Mouse (Mus musculus) kidney, postnatal 0 days (tissue): Measurements from ENCODE around the gene Nacc2. TPM values are rescaled to one million over a fixed set of nuclear protein-coding genes. Genes with fewer than 3 reads are reported as not detected.
A peak's percentile ranks its signal among the peaks of the same experiment; 100 is the strongest.

Experiments used
- ATAC-seq: fragments of 200-750 bp; cut with Nextera tagmentation; replicated peaks from 2 replicates; pipeline ENCODE4 v1.8.0; 2017; ENCODE audit warnings: low read depth, moderate number of reproducible peaks, moderate TSS enrichment, moderate library complexity; ENCODE audit not compliant: low FRiP score
- DNase-seq: peaks from one replicate; pipeline ENCODE4 v3.0.0-alpha.2; 2016; ENCODE audit warnings: low spot score
- H3K27ac ChIP-seq: fragments of 300-500 bp; sonication (generic); 2 replicates; pipeline ENCODE4 v1.5.1; 2014; ENCODE audit warnings: mild to moderate bottlenecking
- H3K27me3 ChIP-seq: fragments of 300-500 bp; sonication (generic); 2 replicates; pipeline ENCODE4 v1.6.1; 2014; ENCODE audit warnings: low read length, mixed read lengths; ENCODE audit not compliant: insufficient read depth
- H3K36me3 ChIP-seq: fragments of 300-500 bp; sonication (generic); 2 replicates; pipeline ENCODE4 v1.6.1; 2014; ENCODE audit warnings: low read length, mixed read lengths; ENCODE audit not compliant: insufficient read depth
- H3K4me1 ChIP-seq: fragments of 300-500 bp; sonication (generic); replicated peaks from 2 replicates; pipeline ENCODE4 v1.6.1; 2014; ENCODE audit warnings: antibody characterized with exemption, low read length, mixed read lengths; ENCODE audit not compliant: insufficient read depth
- H3K4me2 ChIP-seq: fragments of 300-500 bp; sonication (generic); 2 replicates; pipeline ENCODE4 v1.6.1; 2014; ENCODE audit warnings: mild to moderate bottlenecking, low read length, moderate library complexity, mixed read lengths
- H3K4me3 ChIP-seq: fragments of 300-500 bp; sonication (generic); replicated peaks from 2 replicates; pipeline ENCODE4 v1.5.1; 2014; ENCODE audit warnings: low read depth, low read length
- H3K9ac ChIP-seq: fragments of 300-500 bp; sonication (generic); 2 replicates; pipeline ENCODE4 v1.6.1; 2014; ENCODE audit warnings: low read depth, low read length
- H3K9me3 ChIP-seq: fragments of 300-500 bp; sonication (generic); replicated peaks from 2 replicates; pipeline ENCODE4 v1.6.1; 2016; ENCODE audit warnings: low read length, inconsistent platforms, mixed read lengths
- CTCF ChIP-seq: IDR thresholded peaks from 2 replicates; pipeline ENCODE4 v1.5.1; 2016; ENCODE audit warnings: antibody characterized with exemption, low read depth, mild to moderate bottlenecking, moderate library complexity
- WGBS: fragments of 180-500 bp; shearing (Covaris S2); extraction: QIAGEN DNeasy Blood & Tissue Kit; methylation state at CpG from one replicate; pipeline ENCODE4 v1.1.7; 2014; 5-methylcytosine and 5-hydroxymethylcytosine counted together
- polyA plus RNA-seq: library from polyadenylated mRNA; unstranded; fragments of >200 nt; fragmentation: Nextera tagmentation; extraction: Ambion mirVana; gene quantifications from 2 replicates; pipeline ENCODE4 v1.2.1, GENCODE M21; 2015

The Nacc2 gene
- polyA plus RNA-seq, 1 experiment from 2014 or later, result 11.3 TPM

DNA sequence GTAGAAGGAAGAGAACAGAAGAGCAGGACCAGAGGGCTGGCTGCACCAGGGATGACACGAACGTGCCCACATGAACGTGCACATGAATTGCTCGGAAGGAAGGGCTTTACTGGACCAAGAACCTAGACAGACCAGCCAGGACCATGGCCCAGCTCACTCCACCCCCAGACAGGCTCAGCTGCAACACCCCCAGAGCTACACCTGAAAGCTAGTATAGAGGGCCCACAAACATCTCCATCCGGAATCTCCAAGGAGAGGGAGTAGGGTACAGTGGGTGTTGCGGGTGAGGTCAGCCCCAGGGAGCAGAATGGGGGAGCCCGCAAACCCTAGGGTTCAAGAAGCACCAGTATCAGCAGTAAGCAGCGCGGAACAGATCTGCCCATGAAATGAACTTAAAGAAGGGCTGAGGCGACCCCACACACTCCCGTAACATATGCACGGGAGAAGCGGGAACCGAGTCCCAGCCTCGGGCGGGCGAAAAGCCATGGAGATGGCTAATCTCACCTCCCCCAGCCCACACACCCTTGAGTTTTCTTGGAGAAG lies 1.4 kb downstream of the Nacc2 start:
- Histone ChIP-seq H3K27ac (no peak overlapping the region), H3K9me3 (no peaks in the 10 kb centered on the region), H3K4me3 (peak overlapping the region; percentile 76), H3K4me1 (peaks cover 28% of the 10 kb centered on the region), H3K27me3 (0 out of 2 replicates have a peak, but pooled peaks cover 3% of the 10 kb centered on the region), H3K4me2 (peak overlapping the region; percentile 98), H3K36me3 (no peaks in the 10 kb centered on the region), H3K9ac (peak overlapping the region; percentile 74; the same call in 1 of the 2 replicates)
- DNase-seq (no peak), ATAC-seq (no peak; the same call in 1 of the 2 replicates)
- 24% methylated on average over 17 of the region's 17 CpGs for WGBS
- no peak for TF ChIP-seq CTCF

DNA sequence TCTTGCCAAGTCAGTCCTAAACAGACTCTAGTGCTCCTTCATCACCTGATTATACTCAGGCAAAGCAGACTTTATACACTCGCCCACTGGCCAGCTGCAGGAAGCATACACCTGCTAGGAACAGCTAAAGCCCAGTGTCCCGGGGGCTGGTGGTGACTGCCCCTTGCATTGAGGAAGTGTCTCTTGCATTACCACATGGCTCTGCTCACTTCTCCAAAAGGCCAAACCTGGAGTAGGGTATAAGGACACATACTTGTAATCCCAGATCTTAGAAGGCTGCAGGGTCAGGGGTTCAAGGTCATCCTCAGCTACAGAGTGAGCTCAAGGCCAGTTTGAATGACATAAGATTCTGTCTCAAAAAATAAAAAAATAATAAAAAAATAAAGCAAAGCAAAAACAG lies 3.4 kb downstream of the Nacc2 start:
- H3K4me2 ChIP-seq, result no peak overlapping the region
- no peak for TF ChIP-seq CTCF
- H3K9me3 ChIP-seq, result no peaks in the 10 kb centered on the region
- no peak for ATAC-seq
- H3K9ac ChIP-seq, result no peak overlapping the region
- 0 out of 2 replicates have a peak, but pooled peaks cover 3% of the 10 kb centered on the region for H3K27me3 ChIP-seq
- WGBS, result 73% methylated on average over 2 of the region's 2 CpGs
- no peaks in the 10 kb centered on the region for H3K36me3 ChIP-seq
- peaks cover 28% of the 10 kb centered on the region for H3K4me1 ChIP-seq
- DNase-seq, result no peak
- H3K4me3 ChIP-seq, result no peak overlapping the region
- peak overlapping the region; percentile 75; the same call in 1 of the 2 replicates for H3K27ac ChIP-seq

DNA sequence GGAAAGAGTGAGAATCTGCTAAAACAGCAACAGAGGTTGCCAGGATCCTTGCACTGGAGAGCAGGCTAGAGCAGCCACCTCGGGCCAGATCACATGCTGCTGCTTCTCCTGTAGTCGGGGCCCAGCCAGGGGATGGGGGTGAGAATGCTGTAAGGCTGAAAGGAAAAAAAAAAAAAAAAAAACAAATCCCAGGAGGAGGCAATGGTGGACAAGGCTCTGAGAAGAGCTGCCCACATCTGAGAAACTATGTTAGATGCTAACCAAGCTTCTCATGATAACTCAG lies 3.8 kb downstream of the Nacc2 start:
- Histone ChIP-seq H3K9me3 (no peaks in the 10 kb centered on the region), H3K9ac (0 out of 2 replicates have a peak overlapping the region, but pooled peaks have one; percentile 28), H3K36me3 (no peaks in the 10 kb centered on the region), H3K27me3 (0 out of 2 replicates have a peak, but pooled peaks cover 3% of the 10 kb centered on the region), H3K4me2 (no peak overlapping the region), H3K4me1 (peaks cover 28% of the 10 kb centered on the region), H3K27ac (peak overlapping the region; percentile 75), H3K4me3 (no peak overlapping the region)
- no peak for TF ChIP-seq CTCF
- DNase-seq (no peak), ATAC-seq (no peak)
- WGBS, result 20% methylated on average over 2 of the region's 2 CpGs

- ATAC-seq, result no peak; the same call in 1 of the 2 replicates
- Histone ChIP-seq H3K27me3 (0 out of 2 replicates have a peak, but pooled peaks cover 1% of the 10 kb centered on the region), H3K4me3 (no peak overlapping the region), H3K4me1 (peaks cover 28% of the 10 kb centered on the region), H3K27ac (peak overlapping the region; percentile 75), H3K9me3 (no peaks in the 10 kb centered on the region), H3K4me2 (0 out of 2 replicates have a peak overlapping the region, but pooled peaks have one; percentile 24), H3K9ac (0 out of 2 replicates have a peak overlapping the region, but pooled peaks have one; percentile 28), H3K36me3 (no peaks in the 10 kb centered on the region)
- no peak for TF ChIP-seq CTCF
- DNase-seq, result no peak
- WGBS, result 52% methylated on average over 4 of the region's 4 CpGs
Observed at GRCm38 (mm10) chr2:26118584-26119309, 4.3 kb downstream of the Nacc2 start.

DNA sequence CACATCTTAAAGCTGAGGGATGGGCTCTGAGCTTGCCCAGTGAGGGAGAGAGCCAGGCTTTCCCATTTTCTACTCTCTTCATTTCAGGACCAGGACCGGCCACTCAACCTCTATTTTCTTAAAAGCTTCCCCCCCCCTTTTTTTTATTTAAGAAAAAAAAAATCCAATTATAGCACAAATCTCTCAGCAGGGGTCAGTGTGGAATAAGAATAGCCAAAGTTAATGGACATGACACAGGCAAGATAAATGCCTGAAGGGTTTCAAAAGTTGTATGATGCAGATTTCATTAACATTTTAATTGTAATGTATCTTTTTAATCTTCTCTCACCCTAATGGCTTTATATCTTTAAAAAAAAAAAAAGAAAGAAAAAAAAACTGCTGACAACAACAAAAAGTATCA lies 5.4 kb downstream of the Nacc2 start:
- peak; percentile 45 for DNase-seq
- no peak overlapping the region for H3K4me2 ChIP-seq
- ATAC-seq, result no peak
- WGBS, result 64% methylated on average over 1 of the region's 1 CpGs
- H3K9me3 ChIP-seq, result no peaks in the 10 kb centered on the region
- H3K36me3 ChIP-seq, result no peaks in the 10 kb centered on the region
- TF ChIP-seq CTCF, result peak; percentile 38; the same call in 1 of the 2 replicates
- H3K9ac ChIP-seq, result no peak overlapping the region
- H3K4me1 ChIP-seq, result peaks cover 22% of the 10 kb centered on the region
- no peak overlapping the region for H3K27ac ChIP-seq
- no peak overlapping the region for H3K4me3 ChIP-seq
- H3K27me3 ChIP-seq, result no peaks in the 10 kb centered on the region

DNA sequence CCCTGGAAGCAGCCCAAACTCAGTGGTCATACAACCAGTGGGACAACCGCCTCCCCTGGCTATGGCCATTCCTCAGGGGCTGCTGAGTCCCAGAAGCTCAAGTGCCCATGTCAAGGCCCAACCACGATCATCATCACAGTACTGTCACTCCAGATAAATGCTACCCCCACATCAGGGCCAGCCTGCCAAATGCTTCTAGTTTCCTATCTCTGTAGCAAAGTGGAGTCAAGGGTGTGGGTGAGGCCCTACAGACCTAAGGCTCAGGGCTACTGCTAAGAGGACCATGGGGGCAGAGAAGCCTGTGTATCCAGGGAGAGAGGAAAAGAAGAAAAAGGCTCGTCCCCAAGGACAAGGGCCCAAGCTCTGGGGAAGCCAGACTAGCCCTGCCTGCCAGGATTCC lies 6.5 kb downstream of the Nacc2 start:
- Histone ChIP-seq H3K27ac (no peak overlapping the region), H3K9me3 (no peaks in the 10 kb centered on the region), H3K27me3 (no peaks in the 10 kb centered on the region), H3K9ac (no peak overlapping the region), H3K4me2 (no peak overlapping the region), H3K36me3 (no peaks in the 10 kb centered on the region), H3K4me3 (no peak overlapping the region), H3K4me1 (peaks cover 19% of the 10 kb centered on the region)
- ATAC-seq, result no peak
- no peak for TF ChIP-seq CTCF
- no peak for DNase-seq
- 71% methylated on average over 3 of the region's 3 CpGs for WGBS
